Mouse (Mus musculus) lung, adult 2 months (tissue): Measurements from ENCODE around the gene Rap1a.

Experiments
- CTCF ChIP-seq: fragments of 200-500 bp; IDR thresholded peaks from 2 replicates; pipeline ENCODE4 v1.5.1; 2011; ENCODE audit warnings: mild to moderate bottlenecking, low read length, control low read depth; ENCODE audit not compliant: insufficient read depth
- POLR2A ChIP-seq: fragments of 200-500 bp; IDR thresholded peaks from 2 replicates; pipeline ENCODE4 v1.6.1; 2011; ENCODE audit warnings: low read depth, mild to moderate bottlenecking, control low read depth, low read length, borderline replicate concordance; ENCODE audit errors: extremely low read depth

GRCm38 (mm10) chr3:105737666-105738065 is 63.5 kb downstream of the Rap1a start:
- TF ChIP-seq POLR2A (no peak), CTCF (no peak)
